Mouse (Mus musculus) limb, embryonic 11.5 days (tissue): Measurements from ENCODE around the gene Ezr. TPM values are rescaled to one million over a fixed set of nuclear protein-coding genes. Genes with fewer than 3 reads are reported as not detected.

Source experiments
- ATAC-seq: fragments of 200-750 bp; cut with Nextera tagmentation; 2 replicates; pipeline ENCODE4 v1.8.0; 2017; ENCODE audit warnings: low read depth; ENCODE audit not compliant: insufficient number of reproducible peaks, low FRiP score, low TSS enrichment
- DNase-seq: peaks from one replicate; pipeline ENCODE4 v3.0.0-alpha.2; 2015; ENCODE audit warnings: low spot score
- H3K27ac ChIP-seq: fragments of 300-500 bp; sonication (generic); replicated peaks from 2 replicates; pipeline ENCODE4 v1.5.1; 2014; ENCODE audit warnings: low read depth, mild to moderate bottlenecking, low read length
- H3K27me3 ChIP-seq: fragments of 300-500 bp; sonication (generic); 2 replicates; pipeline ENCODE4 v1.6.1; 2014; ENCODE audit warnings: mild to moderate bottlenecking, low read length, mixed read lengths; ENCODE audit not compliant: control insufficient read depth, insufficient read depth
- H3K36me3 ChIP-seq: fragments of 300-500 bp; sonication (generic); 2 replicates; pipeline ENCODE4 v1.6.1; 2014; ENCODE audit warnings: mild to moderate bottlenecking, low read length, moderate library complexity, mixed read lengths; ENCODE audit not compliant: control insufficient read depth, insufficient read depth
- H3K4me1 ChIP-seq: fragments of 300-500 bp; sonication (generic); 2 replicates; pipeline ENCODE4 v1.6.1; 2014; ENCODE audit warnings: low read length, mixed read lengths; ENCODE audit not compliant: control insufficient read depth, insufficient read depth
- H3K4me2 ChIP-seq: fragments of 300-500 bp; sonication (generic); 2 replicates; pipeline ENCODE4 v1.6.1; 2014; ENCODE audit warnings: low read depth, mild to moderate bottlenecking, moderate library complexity; ENCODE audit not compliant: severe bottlenecking
- H3K4me3 ChIP-seq: fragments of 300-500 bp; sonication (generic); 2 replicates; pipeline ENCODE4 v1.5.1; 2014; ENCODE audit warnings: low read depth, low read length
- H3K9ac ChIP-seq: fragments of 300-500 bp; sonication (generic); 2 replicates; pipeline ENCODE4 v1.6.1; 2014; ENCODE audit warnings: mild to moderate bottlenecking, low read length
- H3K9me3 ChIP-seq: fragments of 300-500 bp; sonication (generic); 2 replicates; pipeline ENCODE4 v1.6.1; 2016; ENCODE audit warnings: low read length; ENCODE audit not compliant: control insufficient read depth
- WGBS: fragments of 180-500 bp; shearing (Covaris S2); extraction: QIAGEN DNeasy Blood & Tissue Kit; methylation state at CpG from one replicate; pipeline ENCODE4 v1.1.7; 2014; 5-methylcytosine and 5-hydroxymethylcytosine counted together
- polyA plus RNA-seq: library from polyadenylated mRNA; unstranded; fragments of >200 nt; fragmentation: Nextera tagmentation; extraction: Ambion mirVana; gene quantifications from 2 replicates; pipeline ENCODE4 v1.2.1, GENCODE M21; 2014

Gene Ezr
- polyA plus RNA-seq, 1 experiment from 2014 or later = 25.6 TPM

GRCm38 (mm10) chr17:6746452-6747231 is 35.9 kb downstream of the Ezr start:
- no peak for DNase-seq
- Histone ChIP-seq H3K4me3 (no peak overlapping the region), H3K27me3 (no peaks in the 10 kb centered on the region), H3K36me3 (peaks cover 2% of the 10 kb centered on the region; the same call in 1 of the 2 replicates), H3K9me3 (no peaks in the 10 kb centered on the region), H3K27ac (no peak overlapping the region), H3K9ac (no peak overlapping the region), H3K4me2 (no peak overlapping the region), H3K4me1 (peaks cover 18% of the 10 kb centered on the region)
- 87% methylated on average over 9 of the region's 9 CpGs for WGBS
- ATAC-seq = no peak

DNA sequence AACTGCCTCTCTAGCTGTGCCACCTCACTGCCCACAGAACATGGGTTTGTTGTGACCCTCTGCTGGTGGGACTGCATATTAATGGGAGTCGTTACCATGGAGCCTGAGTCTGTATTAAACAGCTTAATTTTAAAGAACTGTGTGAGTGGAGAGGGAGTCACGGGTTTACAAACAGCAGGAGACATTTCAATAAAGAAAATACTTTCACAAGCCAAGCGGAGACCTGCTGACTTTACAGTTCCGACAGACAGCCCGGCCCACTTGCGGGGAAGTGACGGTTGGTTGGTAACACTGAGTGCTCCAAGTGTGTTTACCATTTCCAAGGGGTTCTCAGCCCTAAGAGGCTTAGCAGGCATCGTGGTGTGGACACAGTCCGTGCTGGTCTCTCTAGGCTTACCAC is 36.6 kb downstream of the Ezr start:
- Histone ChIP-seq H3K9ac (no peak overlapping the region), H3K36me3 (peaks cover 2% of the 10 kb centered on the region; the same call in 1 of the 2 replicates), H3K4me1 (peaks cover 15% of the 10 kb centered on the region), H3K9me3 (no peaks in the 10 kb centered on the region), H3K4me3 (no peak overlapping the region), H3K4me2 (no peak overlapping the region), H3K27me3 (no peaks in the 10 kb centered on the region), H3K27ac (no peak overlapping the region)
- 55% methylated on average over 9 of the region's 9 CpGs for WGBS
- DNase-seq (no peak), ATAC-seq (no peak)

GRCm38 (mm10) chr17:6745503-6745902 is 37.1 kb downstream of the Ezr start:
- no peak overlapping the region for H3K9ac ChIP-seq
- no peaks in the 10 kb centered on the region for H3K9me3 ChIP-seq
- H3K27me3 ChIP-seq = no peaks in the 10 kb centered on the region
- ATAC-seq (no peak), DNase-seq (no peak)
- no peak overlapping the region for H3K4me2 ChIP-seq
- 80% methylated on average over 5 of the region's 5 CpGs for WGBS
- no peak overlapping the region for H3K4me3 ChIP-seq
- peaks cover 2% of the 10 kb centered on the region for H3K36me3 ChIP-seq
- H3K4me1 ChIP-seq = peaks cover 15% of the 10 kb centered on the region
- H3K27ac ChIP-seq = no peak overlapping the region

GRCm38 (mm10) chr17:6744871-6745270 is 37.7 kb downstream of the Ezr start:
- H3K4me1 ChIP-seq = peaks cover 19% of the 10 kb centered on the region
- H3K9ac ChIP-seq = 0 out of 2 replicates have a peak overlapping the region, but pooled peaks have one; percentile 3
- no peak overlapping the region for H3K4me3 ChIP-seq
- no peak overlapping the region for H3K4me2 ChIP-seq
- H3K27me3 ChIP-seq = no peaks in the 10 kb centered on the region
- no peaks in the 10 kb centered on the region for H3K9me3 ChIP-seq
- 91% methylated on average over 14 of the region's 14 CpGs for WGBS
- peaks cover 3% of the 10 kb centered on the region for H3K36me3 ChIP-seq
- ATAC-seq (no peak), DNase-seq (no peak)
- no peak overlapping the region for H3K27ac ChIP-seq

GRCm38 (mm10) chr17:6744366-6744765 is 38.2 kb downstream of the Ezr start:
- Histone ChIP-seq H3K9ac (no peak overlapping the region), H3K4me1 (peaks cover 19% of the 10 kb centered on the region)
- WGBS = 68% methylated on average over 9 of the region's 9 CpGs

GRCm38 (mm10) chr17:6743787-6744239 is 38.8 kb downstream of the Ezr start:
- 34% methylated on average over 11 of the region's 11 CpGs for WGBS
- Histone ChIP-seq H3K27me3 (no peaks in the 10 kb centered on the region), H3K27ac (no peak overlapping the region), H3K4me2 (no peak overlapping the region), H3K9me3 (no peaks in the 10 kb centered on the region), H3K4me3 (no peak overlapping the region), H3K9ac (no peak overlapping the region), H3K36me3 (peaks cover 7% of the 10 kb centered on the region), H3K4me1 (peaks cover 19% of the 10 kb centered on the region)
- DNase-seq = no peak
- no peak for ATAC-seq

More at GRCm38 (mm10) chr17:6744366-6744765, 38.2 kb downstream of the Ezr start:
- Histone ChIP-seq H3K27ac (0 out of 2 replicates have a peak overlapping the region, but pooled peaks have one; percentile 36), H3K9me3 (no peaks in the 10 kb centered on the region), H3K4me3 (no peak overlapping the region), H3K36me3 (peaks cover 6% of the 10 kb centered on the region), H3K4me2 (no peak overlapping the region), H3K27me3 (no peaks in the 10 kb centered on the region)
- DNase-seq = no peak
- no peak for ATAC-seq

DNA sequence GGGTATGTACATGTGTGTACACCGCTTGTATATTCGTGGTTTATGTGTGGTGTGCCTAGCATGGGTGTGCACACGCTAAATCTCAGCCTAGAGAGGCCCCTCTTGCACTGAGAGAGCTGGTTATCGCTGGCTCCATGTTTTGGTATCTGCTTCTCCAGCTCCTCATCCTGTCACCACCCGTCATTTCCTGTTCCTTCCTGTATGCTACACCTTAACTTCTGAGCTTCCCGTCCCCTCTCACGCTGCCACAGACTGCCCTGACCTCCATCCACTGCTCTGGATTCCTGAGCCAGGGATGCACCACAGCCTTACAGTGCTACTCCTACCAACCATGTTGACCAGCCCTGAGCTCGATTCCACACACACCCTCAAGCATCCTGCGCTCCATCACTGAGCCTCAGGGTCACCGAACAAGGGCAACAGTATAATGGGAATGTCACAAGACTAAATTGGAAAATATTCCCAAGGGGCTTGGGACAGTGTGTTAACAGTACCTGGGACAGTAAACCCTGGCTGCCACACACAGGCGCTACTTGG is 39.5 kb downstream of the Ezr start:
- no peaks in the 10 kb centered on the region for H3K27me3 ChIP-seq
- DNase-seq (no peak), ATAC-seq (no peak)
- H3K4me2 ChIP-seq = no peak overlapping the region
- no peaks in the 10 kb centered on the region for H3K9me3 ChIP-seq
- 88% methylated on average over 11 of the region's 11 CpGs for WGBS
- no peak overlapping the region for H3K9ac ChIP-seq
- peaks cover 7% of the 10 kb centered on the region for H3K36me3 ChIP-seq
- no peak overlapping the region for H3K4me3 ChIP-seq
- H3K4me1 ChIP-seq = peaks cover 19% of the 10 kb centered on the region
- H3K27ac ChIP-seq = no peak overlapping the region

DNA sequence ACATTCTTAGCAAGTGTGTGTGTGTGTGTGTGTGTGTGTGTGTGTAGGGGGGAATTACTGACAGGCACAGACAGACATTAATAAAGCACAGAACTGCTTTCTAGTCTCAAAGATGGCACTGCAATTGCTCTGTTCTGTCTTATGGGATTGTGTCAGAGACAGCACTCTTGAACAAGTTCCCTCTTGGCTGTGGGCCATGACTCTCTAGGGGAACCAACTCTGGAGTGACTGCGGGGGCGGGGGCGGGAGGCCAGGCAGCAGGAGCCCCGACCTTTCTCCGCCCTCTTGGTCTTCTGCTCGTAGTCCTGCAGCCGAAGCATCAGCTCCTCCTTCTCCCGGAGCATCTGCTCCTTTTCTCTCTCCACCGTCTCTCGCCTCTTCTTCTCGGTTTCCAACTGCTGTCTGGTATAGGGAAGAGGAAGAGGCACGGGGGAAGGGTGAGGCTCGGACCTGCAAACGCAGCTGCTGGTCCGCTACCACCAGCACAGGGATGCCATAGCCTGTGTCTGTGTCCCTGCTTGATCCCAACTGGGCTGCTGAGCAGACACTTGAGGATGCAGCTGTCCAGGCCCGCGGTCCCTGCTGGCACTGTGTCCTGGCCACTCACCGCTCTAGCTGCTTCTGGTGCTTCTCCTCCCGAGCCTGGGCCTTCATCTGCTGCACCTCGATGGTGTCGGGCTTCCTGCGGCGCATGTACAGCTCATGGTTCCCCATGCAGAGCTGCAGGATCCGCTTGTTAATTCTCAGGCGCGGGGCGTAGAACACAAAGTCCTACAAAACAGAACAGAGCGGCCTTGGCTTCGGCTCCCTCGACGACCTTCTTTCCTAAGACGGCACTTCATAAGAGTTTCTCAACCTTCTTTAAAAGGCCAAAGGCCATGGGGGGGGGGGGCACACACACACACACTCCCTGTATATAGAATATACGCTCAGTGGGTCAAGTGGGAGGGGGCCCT is 40.2 kb downstream of the Ezr start:
- 68% methylated on average over 33 of the region's 33 CpGs for WGBS
- Histone ChIP-seq H3K9me3 (no peaks in the 10 kb centered on the region), H3K9ac (no peak overlapping the region), H3K4me2 (no peak overlapping the region), H3K4me3 (no peak overlapping the region), H3K27ac (no peak overlapping the region), H3K4me1 (peaks cover 17% of the 10 kb centered on the region), H3K27me3 (no peaks in the 10 kb centered on the region), H3K36me3 (peaks cover 7% of the 10 kb centered on the region)
- DNase-seq (no peak), ATAC-seq (no peak)
